Mouse (Mus musculus) cerebellum, postnatal 4 days (tissue): ENCODE measurements around the gene Stk40.
"Not testable (repeated sequence)": the region's sequence is repeated elsewhere in the genome, so short reads cannot be mapped to it uniquely, and the experiment has no call there.

Experiments used
- DNase-seq, 2 experiments: peaks; one replicate each; pipeline ENCODE4 v3.0.0; 2022; ENCODE audit warnings: low spot score in 2 of 2, mixed read lengths in 1 of 2

Stk40 gene

DNA sequence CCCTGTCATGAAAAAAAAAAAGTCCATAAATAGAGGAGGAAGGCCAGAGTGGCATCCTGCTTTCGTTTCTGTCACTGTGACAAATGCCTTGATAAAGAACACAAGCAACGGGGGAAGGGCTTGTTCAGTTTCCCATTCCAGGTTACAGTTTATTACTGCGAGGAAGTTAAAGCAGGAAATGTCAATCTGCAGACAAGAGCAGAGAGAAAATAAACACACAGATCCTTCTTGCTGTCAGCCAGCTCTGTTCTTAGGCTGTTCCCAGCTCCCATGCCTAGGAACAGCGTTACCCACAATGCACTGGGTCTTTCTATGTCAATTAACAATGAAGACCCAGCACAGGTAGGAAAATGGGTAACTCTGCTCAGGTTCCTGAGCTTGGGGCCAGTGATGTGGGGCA lies 51.4 kb downstream of the Stk40 start:
- DNase-seq, result no peak

DNA sequence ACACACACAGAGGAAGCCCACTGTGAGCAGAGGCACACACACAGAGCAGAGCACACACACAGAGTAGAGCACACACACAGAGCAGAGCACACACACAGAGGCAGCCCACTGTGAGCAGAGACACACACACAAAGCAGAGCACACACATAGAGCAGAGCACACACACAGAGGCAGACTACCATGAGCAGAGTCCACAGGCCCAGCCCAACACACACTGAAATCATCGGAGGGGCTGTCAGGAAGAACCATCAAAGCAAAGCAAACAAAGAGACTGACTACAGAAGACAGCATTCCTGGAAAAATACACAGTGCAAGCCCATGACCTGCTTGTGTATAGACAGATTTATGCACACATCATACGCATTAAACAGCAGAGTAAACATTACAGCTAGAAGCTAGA lies 52.1 kb downstream of the Stk40 start:
- DNase-seq, result no peak

DNA sequence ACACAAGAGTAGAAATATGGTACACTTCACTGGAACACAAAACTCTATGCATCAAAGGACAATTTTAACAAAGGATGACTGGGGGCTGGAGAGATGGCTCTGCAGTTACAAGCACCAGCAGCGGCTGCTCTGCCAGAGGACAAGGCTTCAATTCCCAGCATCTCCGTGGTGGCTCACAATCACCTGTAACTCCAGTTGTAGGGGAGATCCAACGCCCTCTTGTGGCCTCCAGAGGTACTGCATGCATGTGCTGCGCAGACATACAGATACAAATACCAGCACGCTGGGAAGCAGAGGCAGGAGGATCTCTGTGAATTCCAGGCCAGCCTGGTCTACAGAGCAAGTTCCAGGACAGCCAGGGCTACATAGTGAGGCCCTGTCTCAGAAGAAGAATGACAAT lies 52.9 kb downstream of the Stk40 start:
- no peak for DNase-seq

DNA sequence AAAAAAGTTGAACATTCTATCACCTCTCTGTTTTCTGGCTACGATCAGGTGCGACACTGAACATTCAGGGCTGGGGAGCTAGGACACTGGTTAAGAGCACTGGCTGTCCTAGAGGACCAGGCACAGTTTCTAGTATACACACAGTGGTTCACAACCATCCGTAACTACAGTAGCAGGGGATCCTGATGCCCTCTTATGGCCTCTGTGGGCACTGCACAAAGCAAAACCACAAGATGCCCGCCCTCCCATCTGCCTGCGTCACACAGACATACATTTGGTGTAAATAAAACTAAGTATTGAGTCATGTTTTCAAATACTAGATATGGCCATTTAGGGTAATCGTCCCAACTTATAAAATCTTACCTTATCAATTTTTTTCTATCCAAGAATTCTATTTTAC lies 53.8 kb downstream of the Stk40 start:
- DNase-seq, result no peak

GRCm38 (mm10) chr4:126159455-126159854 lies 55.7 kb downstream of the Stk40 start:
- no peak for DNase-seq

GRCm38 (mm10) chr4:126160981-126161380 lies 57.2 kb downstream of the Stk40 start:
- DNase-seq, result no peak

- no peak for DNase-seq
Measured at GRCm38 (mm10) chr4:126161456-126161855, 57.7 kb downstream of the Stk40 start.

- no peak for DNase-seq
Measured at GRCm38 (mm10) chr4:126161986-126162385, 58.2 kb downstream of the Stk40 start.

- DNase-seq, result peak; percentile 68 to 72
Measured at GRCm38 (mm10) chr4:126162544-126163066, 58.8 kb downstream of the Stk40 start.

DNA sequence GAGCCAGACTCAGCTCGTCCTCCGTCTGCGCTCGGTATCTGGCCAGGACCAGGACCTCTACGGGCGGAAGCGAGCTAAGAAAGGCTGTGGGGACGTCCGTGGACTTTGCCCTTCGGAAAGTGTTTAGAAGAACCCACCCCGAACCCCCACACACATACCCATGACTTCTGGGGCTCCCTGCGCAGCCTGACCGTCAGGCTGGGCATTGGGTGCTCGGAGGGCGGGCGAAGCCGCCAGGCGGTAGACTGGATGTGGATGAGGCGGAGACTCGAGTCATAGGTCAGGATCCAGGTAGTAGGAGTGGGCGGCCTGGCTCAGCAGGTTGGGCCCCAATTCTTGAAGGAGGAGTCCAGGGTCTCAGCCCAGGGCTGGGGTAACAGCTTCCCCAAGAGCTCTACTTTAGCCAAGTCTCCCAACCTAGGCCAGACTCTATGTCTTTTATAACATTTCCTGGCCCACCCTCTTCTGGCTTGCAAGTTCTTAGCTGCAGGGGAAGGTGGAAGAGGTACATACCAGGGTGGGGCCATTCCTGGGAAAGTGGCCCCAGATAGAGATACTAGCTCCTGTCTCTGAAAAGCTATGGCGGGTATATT lies 59.4 kb downstream of the Stk40 start, which contains the start of gene Sh3d21:
TSS of gene Sh3d21 (minus strand) at position 425 of the 593 bp plus-strand sequence.
- DNase-seq, result peak in 1 of 2 experiments; percentile 22

GRCm38 (mm10) chr4:126163685-126164084 lies 59.9 kb downstream of the Stk40 start:
- no peak for DNase-seq

DNA sequence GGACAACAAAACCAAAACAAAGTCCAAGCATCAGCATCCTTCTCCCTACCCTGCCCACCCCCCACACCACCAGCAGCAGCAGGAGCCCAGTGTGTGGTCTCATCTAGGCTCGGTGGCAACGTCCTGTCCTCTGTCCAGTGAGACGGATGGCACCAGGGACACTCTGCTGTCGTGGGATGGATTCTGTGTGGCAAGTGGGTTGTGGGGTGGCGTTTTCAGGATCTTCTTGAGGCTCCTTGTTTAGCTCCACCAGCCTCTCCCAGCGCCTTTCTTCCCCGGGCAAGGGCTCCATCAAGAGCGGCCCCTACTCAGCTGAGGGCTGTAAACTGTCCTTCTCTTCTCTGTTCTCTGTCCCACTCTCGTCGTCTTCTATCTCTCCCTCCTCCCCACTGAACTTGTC lies 61.3 kb downstream of the Stk40 start:
- not testable (repeated sequence) for DNase-seq

- no peak for DNase-seq
Measured at GRCm38 (mm10) chr4:126166084-126166483, 62.3 kb downstream of the Stk40 start.

- no peak for DNase-seq
Measured at GRCm38 (mm10) chr4:126168851-126169250, 65.1 kb downstream of the Stk40 start.

GRCm38 (mm10) chr4:126170737-126171136 lies 67.0 kb downstream of the Stk40 start:
- not testable (repeated sequence) for DNase-seq

DNA sequence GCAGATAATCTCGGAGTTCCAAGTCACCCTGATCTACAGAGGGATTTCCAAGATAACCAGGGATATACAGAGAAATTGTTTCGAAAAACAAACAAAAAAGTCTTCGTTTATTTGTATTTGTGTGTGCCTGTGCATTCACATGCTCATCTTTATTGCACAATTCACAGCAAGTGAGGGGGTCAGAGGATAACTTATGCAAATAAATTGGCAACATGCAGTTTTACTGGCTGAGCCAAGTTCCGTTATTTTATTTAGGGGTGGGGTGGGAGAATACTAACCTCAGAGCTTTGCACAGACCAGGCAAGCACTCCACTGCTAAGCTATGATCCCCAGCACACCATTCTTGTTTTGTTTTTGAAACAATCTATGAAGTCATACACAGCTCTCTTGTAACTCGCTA lies 70.0 kb downstream of the Stk40 start:
- DNase-seq, result no peak

- not testable (repeated sequence) for DNase-seq
Measured at GRCm38 (mm10) chr4:126175980-126176379, 72.2 kb downstream of the Stk40 start.

DNA sequence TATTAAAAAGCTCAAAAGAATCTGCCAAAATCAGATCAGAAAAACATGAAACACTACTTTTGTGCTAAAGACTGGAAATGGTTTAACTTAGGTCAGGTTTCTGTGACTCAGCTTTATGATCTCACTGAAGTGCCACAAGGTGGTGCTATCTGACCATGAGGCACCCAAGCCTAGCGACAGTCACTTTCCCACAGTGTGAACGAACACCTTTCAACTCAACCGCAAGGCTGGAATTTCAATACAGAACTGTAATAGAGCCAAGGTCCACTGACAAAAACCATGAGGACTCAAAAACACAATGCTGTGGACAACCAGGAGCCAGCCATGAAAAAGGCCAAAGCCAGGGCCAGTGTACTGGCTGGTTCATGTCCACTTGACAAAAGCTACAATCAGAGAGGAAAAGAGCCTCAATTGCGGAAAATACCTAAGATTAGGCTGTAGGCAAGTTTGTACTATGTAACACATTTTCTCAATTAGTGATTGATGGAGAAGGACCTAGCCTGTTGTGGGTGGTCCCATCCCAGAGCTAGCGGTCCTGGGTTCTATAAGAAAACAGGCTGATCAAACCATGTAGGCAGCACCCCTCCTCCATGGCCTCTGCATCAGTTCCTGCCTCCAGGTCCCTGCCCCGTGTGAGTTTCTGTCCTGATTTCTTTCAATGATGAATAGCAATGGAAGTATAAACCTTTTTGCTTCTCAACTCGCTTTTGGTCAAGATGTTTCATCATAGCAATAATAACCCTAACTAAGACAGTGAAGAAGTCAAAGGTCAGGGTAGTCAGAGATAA lies 77.6 kb downstream of the Stk40 start:
- peak in 1 of 2 experiments; percentile 29 for DNase-seq

GRCm38 (mm10) chr4:126183034-126183433 lies 79.3 kb downstream of the Stk40 start:
- DNase-seq, result no peak

GRCm38 (mm10) chr4:126187096-126187495 lies 83.3 kb downstream of the Stk40 start:
- DNase-seq, result no peak
